Mouse (Mus musculus) ovary, postnatal 10 days (tissue): ENCODE data around the gene C1qtnf3.
"Not testable (repeated sequence)": the region's sequence is repeated elsewhere in the genome, so short reads cannot be mapped to it uniquely, and the experiment has no call there.

Experiments
- DNase-seq: peaks from one replicate; pipeline ENCODE4 v3.0.0; 2022; ENCODE audit warnings: low spot score

C1qtnf3 gene

DNA sequence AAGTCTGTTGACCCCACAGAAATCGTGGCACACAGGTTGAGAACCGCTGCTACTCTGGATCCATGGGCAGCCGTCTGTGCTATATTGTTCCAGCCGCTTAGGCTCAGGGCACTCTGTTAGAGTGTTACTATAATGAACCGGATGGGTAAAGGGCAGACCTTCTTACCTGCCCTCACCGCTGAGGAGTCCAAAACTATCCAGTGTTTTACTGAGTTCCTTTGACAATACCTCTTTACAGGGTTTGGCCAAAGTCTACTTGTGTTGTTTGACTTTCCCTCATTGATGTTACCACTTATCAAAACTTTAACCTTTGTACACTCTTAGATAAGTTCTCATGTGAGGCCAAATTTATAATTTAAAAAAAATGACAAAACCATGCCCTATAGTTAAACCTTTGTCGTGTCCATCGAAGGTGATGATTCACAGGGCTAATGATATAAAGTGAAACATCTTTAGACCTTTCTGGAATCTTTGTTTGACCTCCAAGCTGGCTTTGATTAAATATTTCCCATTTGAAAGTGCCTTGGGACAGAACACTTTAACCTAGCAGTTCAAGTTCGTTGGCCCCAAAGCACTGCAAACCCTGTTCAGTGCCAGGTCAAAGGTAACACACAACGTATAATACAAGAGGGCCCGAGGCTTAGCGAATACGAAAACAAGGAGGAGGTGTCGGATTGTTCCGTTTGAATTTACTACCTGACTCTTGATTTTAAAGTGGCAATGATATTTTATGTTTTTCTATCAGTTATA is 7.3 kb downstream of the C1qtnf3 start:
- no peak for DNase-seq

GRCm38 (mm10) chr15:10960267-10960666 is 8.1 kb downstream of the C1qtnf3 start:
- no peak for DNase-seq

GRCm38 (mm10) chr15:10962601-10963000 is 10.5 kb downstream of the C1qtnf3 start:
- DNase-seq: no peak

DNA sequence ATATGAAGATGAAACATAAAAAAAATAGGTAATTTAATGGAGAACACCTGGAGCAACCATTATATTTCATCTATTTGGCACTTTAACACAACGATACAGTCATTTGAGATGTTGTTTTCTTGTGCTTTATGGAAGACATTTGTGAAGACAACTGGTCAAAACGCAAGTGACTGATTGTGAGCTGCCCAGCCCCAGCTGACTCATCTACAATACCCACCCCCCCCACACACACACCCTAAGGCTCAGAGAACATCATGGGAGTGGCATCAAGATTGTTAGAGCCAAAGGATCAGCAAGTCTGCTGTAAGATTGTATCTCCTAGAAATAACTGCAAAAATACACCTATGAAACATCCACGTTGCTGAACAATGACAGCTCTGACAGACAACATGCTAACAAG is 17.3 kb downstream of the C1qtnf3 start:
- no peak for DNase-seq

DNA sequence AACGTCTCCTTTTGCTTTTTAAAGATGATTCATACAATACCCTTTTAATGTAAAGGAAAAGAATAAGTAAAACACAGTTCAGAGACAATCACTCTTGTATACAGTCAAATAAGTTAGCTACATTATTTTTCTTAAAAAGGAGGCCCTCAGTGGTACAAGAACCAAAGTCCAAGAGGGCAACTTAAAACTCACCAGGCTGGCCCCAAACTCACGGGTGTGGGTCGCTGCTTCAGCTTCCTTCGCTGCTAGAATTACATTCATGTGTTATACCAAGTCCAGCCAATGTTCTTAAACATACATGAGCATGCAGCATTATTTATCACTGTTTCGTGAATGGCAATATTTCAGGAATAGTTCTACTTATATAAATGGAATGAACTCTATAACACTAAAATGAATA is 18.6 kb downstream of the C1qtnf3 start:
- DNase-seq: no peak

GRCm38 (mm10) chr15:10977151-10977550 is 25.0 kb downstream of the C1qtnf3 start:
- DNase-seq: no peak

DNA sequence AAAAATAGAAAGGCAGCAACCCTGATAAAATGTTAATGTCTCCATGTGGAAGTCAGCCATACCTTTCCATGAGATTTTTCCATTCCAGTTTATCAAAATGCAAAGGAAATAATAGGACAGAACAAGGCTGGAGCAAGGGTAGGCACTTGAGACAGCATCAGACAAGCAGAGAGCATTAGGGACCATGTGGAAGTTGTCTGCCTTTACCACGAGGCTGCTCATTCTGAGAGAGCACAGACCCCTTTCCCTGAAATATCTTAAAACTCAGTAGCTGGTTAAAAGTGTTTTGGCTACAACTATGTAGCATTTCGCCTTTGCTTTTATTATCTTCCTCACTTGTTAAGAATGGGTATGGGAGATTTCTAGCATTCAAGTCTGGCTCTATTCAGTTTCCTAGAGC is 28.6 kb downstream of the C1qtnf3 start:
- DNase-seq: no peak

DNA sequence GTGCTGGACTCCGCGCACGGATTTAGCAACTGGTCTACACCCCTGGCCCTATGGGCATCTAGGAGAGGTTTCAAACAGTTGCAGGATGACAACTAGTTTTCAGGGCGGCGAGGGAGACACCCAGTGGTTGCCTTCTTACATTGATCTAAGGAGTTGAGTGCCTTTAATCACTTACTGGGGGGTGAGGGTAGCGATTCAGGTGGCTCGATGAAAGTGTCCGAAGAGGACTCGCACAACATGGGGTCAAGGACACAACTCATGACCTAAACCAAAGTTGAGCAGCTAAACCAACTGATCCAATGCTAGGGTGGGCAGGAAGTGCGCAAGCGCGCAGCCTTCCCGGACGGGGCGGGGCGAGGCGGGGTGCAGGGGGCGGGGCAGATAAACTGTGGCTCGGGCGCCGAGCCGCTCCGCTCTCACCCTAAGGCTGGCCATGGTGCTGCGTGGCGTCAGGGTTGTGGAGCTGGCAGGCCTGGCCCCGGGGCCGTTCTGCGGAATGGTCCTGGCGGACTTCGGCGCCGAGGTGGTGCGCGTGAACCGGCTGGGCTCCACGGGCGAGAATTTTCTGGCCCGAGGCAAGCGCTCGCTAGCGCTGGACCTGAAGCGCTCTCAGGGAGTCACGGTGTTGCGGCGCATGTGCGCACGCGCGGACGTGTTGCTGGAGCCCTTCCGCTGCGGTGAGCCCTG is 29.4 kb downstream of the C1qtnf3 start, which contains the start of gene Amacr:
Gene Amacr (plus strand): TSS at position 380 of the 687 bp plus-strand sequence.
- DNase-seq: peak; percentile 80

GRCm38 (mm10) chr15:10982064-10982435 is 29.9 kb downstream of the C1qtnf3 start:
- no peak for DNase-seq

DNA sequence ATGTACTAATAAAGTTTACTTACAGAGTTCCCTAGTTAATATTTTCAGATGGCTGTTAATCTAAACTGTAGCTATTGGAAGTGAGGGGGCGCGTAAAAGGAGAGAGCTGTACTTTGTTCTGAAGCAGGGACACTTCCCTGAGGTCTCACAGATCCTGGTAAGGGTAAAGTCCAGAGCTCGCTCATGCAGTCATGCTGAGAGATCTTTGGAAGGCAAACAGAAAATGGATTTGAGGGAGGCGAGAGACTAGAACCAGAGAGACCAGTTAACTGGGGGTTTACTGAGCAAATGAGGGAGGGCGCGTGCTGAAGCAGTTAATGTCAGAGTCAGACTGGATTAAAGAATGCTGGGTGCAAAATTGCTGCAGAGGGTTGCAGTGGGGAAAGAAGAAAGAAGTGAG is 33.6 kb downstream of the C1qtnf3 start:
- no peak for DNase-seq

DNA sequence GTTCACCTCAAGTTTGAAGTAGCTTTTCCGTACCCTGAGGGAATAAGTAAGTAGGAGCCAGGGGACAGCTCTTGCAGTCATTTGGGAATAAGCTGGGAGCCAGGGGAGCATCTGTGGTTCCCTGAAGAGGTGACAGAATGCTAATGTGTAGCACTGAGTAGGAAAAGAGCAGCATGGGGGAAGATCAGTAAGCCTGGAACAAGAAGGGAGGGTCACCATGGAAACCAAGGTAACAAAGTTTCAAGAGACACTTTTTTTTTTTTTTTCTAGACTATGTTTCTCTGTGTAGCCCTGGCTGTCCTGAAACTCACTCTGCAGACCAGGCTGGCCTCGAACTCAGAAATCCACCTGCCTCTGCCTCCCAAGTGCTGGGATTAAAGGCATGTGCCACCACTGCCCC is 34.3 kb downstream of the C1qtnf3 start:
- DNase-seq: not testable (repeated sequence)

DNA sequence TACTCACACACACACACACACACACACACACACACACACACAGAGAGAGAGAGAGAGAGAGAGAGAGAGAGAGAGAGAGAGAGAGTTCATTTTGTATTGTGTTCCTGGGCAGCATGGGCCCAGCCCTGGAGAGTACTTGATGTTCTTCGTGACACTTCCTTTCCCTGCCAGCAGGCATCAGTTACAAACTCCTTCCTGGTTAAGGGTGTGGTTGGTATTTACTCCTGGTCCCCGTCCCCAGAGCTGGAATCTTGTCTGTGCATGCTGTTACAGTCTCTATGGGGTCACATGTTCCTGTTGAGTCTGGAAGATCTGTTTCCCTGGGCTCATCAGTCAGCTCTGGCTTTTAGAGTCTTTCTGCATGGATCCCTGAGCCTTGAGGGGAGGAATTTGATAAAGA is 38.3 kb downstream of the C1qtnf3 start:
- no peak for DNase-seq

GRCm38 (mm10) chr15:10991566-10991965 is 39.4 kb downstream of the C1qtnf3 start:
- no peak for DNase-seq

DNA sequence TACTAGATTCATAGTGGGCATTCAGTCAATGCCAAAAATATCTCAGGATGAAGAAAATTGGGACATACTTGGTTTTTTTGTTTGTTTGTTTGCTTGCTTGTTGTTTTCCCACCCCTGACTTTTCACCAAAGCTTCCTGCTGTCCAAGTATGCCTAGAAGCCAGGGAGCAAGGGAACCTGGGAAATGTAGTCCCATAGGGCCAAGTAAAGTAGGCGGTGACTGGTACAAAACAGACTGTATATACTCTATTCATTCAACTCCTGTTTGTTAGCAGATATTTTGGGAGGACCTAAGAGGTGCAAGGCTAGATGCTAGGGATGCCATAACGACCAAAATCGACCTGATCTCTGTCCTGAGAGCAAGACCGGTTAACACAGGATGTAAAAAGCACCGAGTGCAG is 47.7 kb downstream of the C1qtnf3 start:
- no peak for DNase-seq

GRCm38 (mm10) chr15:11000421-11000820 is 48.3 kb downstream of the C1qtnf3 start, which contains the start of gene Slc45a2:
Gene Slc45a2, plus strand, starts transcription at chr15:11000721.
- DNase-seq: no peak

GRCm38 (mm10) chr15:11003791-11004190 is 51.7 kb downstream of the C1qtnf3 start:
- DNase-seq: no peak

DNA sequence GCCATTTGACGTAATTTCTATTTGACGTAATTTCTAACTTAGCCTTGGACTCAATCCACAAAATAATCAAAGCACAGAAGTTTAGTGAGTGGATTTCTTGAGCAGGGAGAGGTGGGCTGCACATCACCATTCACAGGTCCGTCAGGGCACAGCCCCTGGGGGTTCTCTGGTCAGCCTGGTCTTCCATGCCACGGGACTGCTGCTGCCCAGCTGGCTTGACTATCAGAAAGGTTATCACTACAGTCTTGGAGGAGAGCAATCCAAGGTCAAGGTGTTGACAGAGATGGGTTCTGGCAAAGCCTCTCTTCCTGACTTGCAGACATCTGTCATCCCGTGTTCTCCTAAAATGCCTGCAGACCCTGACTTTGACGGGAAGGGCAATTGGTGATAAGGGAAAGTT is 52.5 kb downstream of the C1qtnf3 start:
- DNase-seq: no peak

- DNase-seq: no peak
These were observed 56.6 kb downstream of the C1qtnf3 start for GRCm38 (mm10) chr15:11008756-11009155.

DNA sequence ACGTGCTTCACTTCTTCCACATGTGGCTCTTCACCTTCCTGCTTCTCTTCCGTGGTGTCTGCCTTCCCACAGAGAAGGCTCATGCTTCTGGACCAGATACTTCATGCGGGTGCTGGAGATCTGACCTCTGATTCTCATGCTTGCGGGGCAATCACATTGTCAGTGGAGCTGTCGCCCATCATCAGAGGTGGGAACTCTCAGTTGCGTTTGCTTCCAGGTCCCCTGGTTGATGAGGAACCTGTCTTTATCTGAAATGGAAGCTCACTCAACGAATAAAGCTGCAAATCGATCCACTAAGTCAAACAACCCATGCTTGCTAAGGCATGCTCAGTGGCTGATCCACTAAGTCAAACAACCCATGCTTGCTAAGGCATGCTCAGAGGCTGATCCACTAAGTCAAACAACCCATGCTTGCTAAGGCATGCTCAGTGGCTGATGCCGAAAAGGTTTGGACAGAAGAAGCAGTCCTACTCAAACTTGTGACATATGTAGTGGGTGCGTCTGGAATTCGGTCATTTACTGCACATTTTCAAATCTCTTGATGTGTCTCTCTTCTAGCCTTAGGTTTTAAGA is 58.9 kb downstream of the C1qtnf3 start:
- no peak for DNase-seq

DNA sequence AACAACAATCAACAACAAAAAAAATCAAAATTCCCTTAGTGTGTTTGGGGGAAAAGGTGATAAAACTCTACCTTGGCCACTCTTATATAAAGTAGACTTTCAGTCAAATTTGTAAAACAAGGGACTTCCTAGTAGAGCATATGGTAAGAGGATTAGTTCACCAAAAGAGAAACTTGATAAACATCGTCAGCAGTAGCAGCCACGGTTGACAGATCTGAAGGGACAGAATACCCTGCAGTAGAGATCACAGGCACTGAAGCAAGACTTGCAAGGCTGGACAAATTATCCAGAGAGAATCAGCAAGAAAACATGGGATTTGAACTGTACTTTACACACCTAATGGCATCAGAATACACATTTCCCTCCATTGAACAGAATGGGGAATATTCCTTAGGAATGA is 62.8 kb downstream of the C1qtnf3 start:
- DNase-seq: no peak

DNA sequence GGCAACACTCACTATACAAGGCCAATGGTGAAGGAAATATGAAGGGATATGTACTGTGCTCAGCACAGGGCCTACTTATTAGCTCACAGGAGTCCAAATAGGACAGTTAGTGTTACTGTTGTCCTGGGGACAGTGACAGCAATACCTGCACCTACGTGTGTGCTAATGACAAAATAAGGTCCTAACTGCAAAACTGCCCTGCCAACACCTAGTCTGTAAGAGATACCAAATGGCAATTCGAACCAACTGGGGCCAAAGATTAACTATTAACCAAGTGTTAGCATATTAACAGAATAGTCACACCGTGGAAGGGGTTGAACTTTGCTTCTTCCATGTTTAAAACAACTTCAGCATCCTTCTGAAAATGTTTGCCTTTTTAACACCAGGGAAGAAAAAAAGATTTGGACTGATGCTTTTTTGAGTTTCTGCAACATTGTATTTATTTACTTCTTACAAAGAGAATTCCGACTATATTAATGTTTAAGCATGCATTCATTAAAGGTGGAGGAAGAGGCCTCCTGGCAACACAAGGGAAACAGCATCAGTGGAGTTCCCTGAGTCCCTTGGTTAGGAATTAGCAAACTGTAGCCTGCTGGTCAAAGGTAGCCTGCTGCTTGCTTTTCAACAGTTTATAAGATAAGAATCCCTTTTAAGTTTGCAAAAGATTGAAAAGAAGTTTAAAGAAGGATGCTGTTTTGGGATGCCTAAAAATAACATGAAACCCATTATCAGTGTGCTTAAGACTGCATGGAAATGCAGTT is 74.8 kb downstream of the C1qtnf3 start:
- no peak for DNase-seq
